Mouse (Mus musculus) R1 (cell line): Measurements from ENCODE around the gene Hbq1a.
A peak's percentile ranks its signal among the peaks of the same experiment; 100 is the strongest.

Experiments used
- DNase-seq: peaks from one replicate; pipeline ENCODE4 v3.0.0-alpha.2; 2018; ENCODE audit warnings: low read depth, low spot score

Gene Hbq1a

DNA sequence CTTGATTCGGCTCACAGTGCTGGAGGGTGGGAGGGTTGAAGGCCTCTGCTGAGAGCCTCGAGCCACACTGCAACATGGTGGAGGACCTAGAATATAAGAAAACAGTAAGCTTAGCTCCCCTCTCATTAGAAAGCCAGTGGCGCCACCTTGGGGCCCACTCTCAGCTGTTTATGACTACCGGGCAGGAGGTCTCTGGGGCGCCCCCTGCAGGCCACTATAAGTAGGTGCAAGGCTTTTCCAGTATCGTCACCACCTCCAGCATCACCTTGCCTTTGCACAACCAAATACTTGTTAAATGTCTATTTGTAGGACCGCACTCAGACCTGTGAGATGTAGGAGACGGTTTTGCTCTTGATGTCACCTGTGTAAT lies 21.3 kb downstream of the Hbq1a start:
- peak; percentile 86 for DNase-seq

DNA sequence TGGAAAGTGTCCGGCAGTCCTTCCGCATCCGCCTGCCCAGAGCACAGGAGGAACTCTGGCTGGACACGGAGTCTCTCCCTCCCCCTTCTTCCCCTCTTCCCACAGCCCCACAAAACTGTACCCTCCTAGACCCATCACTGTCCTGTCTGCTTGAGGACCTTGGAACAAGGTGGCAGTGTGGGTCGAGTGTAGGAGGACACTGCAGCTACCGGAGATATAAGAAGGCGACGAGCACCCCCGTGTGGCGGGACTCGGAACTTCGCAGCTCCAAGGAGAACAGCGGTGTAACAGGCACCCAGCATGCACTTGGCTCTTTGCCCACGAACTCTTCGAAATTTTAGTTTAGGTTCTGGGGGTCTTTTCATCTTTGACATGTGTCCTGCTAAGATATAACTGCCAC lies 24.7 kb downstream of the Hbq1a start:
- peak; percentile 84 for DNase-seq

GRCm38 (mm10) chr11:32331075-32331474 lies 31.2 kb downstream of the Hbq1a start:
- DNase-seq: no peak

DNA sequence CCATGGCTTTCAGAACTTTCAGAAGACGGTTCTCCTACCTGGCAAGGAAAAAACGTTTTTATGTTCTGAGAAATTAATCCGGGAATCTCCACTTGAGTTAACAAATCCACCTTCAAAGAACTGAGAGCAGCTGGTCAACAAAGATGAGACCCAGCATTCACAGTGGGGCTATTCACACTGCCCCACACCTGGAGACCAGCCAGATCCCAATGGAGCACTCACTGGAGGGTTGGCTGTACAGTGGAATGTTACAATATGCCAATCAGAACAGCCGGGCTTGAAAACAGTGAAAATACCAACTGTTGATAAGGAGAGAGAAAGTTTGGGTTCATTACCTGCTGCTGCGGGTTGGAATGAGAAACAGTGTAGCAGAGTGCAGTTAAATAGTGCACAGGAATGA lies 32.0 kb downstream of the Hbq1a start:
- DNase-seq: no peak

GRCm38 (mm10) chr11:32333235-32333634 lies 33.4 kb downstream of the Hbq1a start:
- no peak for DNase-seq

- DNase-seq: no peak
These were observed 36.6 kb downstream of the Hbq1a start for GRCm38 (mm10) chr11:32336435-32336907.

GRCm38 (mm10) chr11:32339131-32339531 lies 39.3 kb downstream of the Hbq1a start:
- no peak for DNase-seq

DNA sequence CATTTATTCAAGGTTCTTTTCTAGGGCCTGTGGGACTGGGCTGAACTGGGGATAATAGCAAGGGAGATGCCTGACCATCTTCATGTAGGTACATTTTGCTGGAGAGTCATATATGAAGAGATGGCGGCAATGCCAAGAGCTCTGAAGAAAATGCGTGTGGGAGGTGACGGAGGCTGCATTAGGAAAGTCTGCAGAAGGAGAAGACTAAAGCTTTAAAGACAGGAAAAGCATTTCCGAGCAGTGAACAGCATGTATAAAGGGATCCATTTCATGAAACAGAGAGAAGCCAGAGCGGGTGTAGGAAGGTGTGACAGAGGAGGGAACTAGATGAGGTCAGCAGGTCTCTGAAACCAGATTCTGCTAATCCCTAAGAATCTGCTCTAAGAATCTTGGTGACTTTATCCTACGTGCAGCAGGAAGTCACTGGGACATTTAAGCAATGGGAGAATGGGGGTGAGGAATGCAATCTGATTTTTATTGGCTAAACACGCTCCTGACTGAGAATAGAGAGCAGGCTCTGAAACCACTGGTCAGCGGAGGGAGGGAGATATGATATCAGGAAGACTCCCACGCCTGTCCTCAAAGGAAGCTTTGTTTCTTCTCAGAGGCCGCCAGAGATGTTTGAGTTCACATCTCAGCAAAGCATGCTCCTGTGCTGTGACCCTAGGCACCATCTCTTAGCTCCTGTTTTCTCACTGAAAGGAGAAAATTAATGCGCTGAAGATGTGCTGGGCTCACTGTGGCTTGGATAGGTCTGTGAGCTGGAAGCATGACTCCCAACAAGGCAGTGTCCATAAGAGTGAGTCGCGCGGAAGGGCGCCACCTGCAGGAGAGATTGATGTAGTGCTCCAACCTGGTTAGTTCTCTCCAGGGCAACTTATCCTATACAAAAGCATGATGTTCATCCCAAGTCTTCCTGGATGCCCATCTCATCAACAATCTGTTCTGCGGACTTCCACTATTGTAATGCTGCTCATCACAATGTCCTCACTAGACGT lies 40.9 kb downstream of the Hbq1a start:
- peak; percentile 74 for DNase-seq

DNA sequence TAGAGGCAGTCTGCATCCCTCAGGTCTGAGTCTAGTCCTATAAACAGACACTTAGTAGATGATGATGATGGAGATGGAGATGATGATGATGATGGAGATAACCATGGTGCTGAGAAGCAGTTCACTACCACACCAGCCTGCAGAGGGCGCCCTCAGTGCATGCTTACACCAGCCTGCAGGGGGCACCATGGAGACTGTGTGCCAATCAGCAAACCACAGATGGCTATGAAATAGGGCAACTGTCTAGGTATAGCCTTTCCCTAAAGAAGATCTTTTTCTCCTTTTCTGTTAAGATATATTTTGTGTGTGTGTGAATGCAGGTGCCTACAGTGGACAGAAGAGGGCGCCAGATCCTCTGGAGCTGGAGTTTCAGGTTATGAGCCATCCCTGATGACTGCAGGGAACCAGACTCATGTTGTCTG lies 42.9 kb downstream of the Hbq1a start:
- peak; percentile 51 for DNase-seq

GRCm38 (mm10) chr11:32343350-32343749 lies 43.5 kb downstream of the Hbq1a start:
- DNase-seq: no peak

DNA sequence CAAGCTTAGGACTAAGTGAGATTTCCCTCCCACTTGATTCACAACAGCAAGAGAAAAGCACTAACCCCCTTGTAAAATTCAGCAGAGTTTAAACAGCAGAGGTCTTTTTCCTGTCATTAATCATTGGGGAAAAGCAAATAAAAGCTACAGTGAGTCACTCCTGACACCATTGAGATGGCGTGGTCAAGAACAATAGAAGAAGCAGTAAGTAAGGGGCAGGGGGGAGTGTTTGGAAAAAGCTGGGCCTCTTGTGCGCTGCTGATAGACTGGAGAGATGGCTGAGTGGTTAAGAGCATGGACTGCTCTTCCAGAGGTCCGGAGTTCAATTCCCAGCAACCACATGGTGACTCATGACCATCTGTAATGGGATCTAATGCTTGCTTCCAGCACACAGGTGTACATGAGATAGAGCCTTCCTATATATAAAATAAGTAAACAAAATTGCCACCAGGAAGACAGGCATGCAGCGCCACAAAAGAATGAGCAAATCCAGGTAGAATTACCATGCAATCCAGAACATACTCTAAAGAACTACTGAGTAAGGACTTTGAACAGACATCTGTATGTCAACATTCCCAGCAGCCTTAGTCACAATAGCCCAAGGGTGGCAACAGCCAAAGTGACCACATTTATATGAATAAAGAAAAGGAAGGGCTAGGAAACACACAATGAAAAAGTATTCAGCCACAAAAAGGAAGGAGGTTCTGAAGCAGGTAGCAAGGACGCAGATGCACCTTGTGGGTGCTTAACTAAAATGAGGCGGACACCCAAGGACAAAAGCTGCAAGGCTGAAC lies 45.8 kb downstream of the Hbq1a start:
- DNase-seq: no peak

DNA sequence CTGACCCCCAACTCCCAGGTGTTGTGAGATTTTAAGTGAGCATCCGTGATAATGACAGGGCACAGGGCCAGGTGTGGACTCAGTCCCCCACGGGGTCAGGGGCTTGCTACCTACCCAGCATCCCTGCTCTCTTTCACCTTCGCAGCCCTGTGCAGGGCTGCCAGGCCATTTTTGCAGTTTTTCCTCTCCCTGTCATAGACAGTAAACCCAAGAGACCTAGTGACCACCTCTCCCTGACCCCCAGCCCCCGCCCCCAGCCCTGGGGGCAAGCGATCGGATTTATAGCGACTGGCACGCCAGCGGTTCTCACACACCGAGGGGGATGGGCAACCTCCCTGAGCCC lies 47.4 kb downstream of the Hbq1a start:
- DNase-seq: peak; percentile 31

GRCm38 (mm10) chr11:32347607-32348432 lies 48.0 kb downstream of the Hbq1a start, which contains the start of gene Sh3pxd2b:
Gene Sh3pxd2b (plus strand): TSS chr11:32347820.
- peak; percentile 35 for DNase-seq

DNA sequence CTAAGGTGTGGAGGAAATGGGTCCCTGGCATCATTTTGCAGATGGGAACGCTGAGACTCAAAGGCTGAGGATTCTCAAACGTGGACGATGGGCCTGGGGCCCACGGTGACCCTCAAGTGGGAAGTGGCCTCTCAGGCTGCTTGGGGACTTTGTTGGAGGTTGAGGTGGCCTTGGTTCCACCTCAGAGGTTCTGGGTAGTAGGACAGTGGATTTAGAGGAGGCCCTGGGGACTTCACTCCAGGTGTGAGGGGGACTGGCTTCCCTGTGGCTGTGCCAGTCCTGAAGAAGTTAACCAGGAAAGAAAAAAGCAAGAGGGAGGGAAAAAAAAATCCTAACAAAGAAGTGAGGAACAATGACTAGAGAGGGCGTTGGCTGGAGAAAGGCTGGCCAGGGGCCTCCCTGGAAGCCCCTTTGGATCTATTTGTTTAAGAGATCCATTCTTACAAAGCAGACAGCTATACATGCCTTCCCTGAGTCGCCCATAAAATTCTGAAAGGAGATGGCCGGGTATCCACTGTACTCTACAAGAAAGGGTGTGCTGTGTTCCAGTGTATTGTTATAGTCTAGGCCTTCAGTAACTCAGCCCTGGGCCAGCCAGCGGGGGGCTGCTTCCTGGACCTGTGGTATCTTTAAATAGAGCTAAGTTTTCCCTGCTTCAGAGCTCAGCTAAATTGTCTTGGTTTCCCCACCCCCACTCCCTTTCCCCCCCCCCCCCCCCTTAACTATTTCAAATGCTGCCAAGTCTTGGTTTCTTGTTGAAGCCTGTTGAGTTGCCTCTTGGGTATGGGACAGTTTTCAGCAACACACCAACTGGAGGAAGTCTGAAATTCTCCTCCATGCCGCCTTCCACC lies 48.8 kb downstream of the Hbq1a start:
- DNase-seq: peak; percentile 58

- no peak for DNase-seq
These were observed 49.5 kb downstream of the Hbq1a start for GRCm38 (mm10) chr11:32349284-32349953.
